Mouse (Mus musculus) right cerebral cortex, adult 2 months (tissue): ENCODE measurements around the gene Kcnj15.
A peak's percentile ranks its signal among the peaks of the same experiment; 100 is the strongest.

Experiments
- DNase-seq, 2 experiments: peaks; one replicate each; pipeline ENCODE4 v3.0.0; 2021 to 2022; ENCODE audit warnings: low spot score in 2 of 2

The Kcnj15 gene

GRCm38 (mm10) chr16:95257266-95257894 lies at the start of gene Kcnj15:
TSS of gene Kcnj15 (plus strand) at chr16:95257558.
- DNase-seq: no peak

- DNase-seq: no peak
These were observed 49.1 kb upstream of the Kcnj15 start for GRCm38 (mm10) chr16:95208243-95208642.

GRCm38 (mm10) chr16:95209011-95209466 lies 48.3 kb upstream of the Kcnj15 start:
- DNase-seq: no peak

- DNase-seq: no peak
These were observed 42.8 kb upstream of the Kcnj15 start for GRCm38 (mm10) chr16:95214251-95215197.

- DNase-seq: no peak
These were observed 41.6 kb upstream of the Kcnj15 start for GRCm38 (mm10) chr16:95215782-95216181.

DNA sequence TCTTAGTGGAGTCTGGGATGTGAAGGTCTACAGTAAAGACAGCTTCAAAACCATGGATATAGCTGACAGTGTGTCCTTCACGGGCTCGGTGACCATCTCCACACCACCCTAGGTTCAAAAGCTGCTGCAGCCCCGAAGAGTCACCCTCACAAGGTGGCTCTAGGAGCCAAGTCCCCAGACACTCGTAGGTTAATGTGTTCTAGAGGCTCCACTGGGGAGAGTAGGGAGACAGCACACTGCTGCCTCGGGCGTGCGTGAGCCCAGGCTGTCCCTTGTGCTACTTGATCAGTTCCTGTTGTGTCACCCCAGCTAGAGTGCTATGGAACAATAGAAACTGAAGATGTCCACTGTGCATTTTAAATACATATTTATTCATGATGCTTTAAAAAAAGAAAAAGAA lies 41.0 kb upstream of the Kcnj15 start:
- DNase-seq: no peak

DNA sequence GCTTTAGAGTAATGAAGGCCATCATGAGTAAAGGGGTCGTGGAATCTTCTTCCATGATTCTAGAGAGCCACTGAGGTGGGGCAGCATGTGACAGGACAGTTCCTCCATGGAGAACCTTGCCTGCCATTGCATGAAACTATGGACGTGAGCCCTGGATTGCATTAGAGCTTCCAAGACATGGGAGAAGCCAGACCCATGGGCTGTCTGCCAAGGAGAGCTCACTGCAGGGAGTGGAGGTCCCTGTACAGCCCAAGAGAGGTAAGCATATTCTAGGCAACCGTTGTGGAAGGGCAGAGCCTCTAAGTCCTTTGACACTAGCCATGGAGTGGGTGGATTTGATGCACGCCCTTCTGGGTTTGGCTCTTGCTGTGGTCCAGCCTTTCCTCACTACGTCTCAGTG lies 40.5 kb upstream of the Kcnj15 start:
- no peak for DNase-seq

DNA sequence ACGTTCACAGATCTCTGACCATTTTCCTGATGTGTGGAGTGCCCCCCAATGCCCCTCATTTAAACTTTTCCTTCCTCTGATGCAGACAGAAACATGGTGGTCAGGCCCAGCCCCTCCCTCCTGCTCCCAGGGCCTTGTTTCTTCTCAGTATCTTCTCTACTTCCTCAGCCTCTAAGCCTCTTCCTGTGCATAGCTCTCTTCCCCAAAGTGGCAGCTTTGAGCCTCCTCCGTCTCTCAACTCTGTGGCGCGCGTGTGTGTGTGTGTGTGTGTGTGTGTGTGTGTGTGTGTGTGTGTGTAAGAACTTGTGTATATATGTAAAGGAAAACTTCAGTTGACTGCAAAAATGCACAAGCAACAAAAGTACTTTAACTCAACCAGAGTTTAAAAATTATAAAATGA lies 38.6 kb upstream of the Kcnj15 start:
- DNase-seq: no peak

DNA sequence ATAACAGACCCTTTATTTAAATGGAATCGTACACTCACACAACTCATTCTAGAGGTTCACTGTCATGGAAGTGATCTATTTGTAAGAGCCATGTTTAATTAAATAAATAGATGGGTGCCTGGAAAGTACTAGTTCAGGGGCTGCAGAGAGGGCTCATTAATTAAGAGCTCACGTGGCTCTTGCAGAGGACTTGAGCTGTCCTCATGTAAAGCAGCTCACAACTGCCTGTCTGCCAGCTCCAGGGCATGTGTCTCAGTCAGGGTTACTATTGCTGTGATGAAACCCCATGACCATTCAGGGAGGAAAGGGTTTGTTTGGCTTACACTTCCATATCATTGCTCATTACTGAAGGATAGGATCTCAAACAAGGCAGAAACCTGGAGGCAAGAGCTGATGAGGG lies 37.9 kb upstream of the Kcnj15 start:
- no peak for DNase-seq

DNA sequence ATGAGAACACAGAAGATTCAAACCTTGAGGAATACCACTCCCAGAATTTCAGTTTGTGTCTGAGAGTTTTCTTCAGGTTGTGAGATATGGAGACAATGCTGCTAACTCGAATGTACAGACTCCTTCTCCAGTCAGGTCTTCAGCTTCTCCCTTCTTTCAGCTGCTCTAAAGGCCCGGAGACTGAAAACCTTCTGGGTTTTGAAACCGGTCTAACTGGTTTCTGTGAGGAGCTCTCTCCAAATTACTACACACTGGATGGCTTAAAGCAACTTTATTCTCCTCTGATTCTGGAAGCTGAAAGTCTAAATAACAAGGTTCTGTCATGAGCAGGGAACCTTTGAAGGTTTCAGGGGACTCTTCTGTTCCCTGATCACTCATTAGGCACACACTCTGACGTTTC lies 36.3 kb upstream of the Kcnj15 start:
- no peak for DNase-seq

DNA sequence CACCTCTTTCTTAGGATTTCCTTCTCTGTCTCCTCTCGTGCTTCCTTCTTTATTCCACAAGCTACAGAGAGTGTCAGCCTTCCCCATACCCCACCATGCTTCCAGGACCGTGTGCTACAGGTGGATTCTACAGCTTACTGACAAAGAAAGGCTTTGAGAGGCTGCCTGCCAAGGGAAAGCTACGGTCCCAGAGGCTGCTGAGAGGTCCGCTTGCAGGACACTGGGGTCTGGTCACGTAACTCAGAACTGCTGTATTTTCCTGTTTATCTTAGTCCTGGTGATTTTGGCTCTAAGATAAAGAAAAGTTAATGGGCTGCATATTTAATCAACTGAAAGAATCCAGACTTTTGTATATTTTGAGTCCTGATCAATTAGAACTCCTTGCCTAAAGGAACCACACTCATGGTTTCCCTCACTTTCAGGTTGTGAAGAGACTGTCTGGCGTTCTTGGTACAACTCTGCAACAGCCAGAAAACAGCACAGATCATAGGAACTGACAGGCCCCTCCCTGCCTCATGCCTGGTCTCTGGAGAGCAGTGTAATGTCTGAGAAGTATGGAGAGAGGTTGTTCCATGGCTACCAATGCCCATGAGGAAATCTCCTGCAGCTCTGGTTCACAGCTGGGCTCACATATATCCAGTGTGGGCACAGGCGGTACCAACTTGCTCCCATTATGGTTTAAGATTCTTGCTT lies 35.2 kb upstream of the Kcnj15 start:
- no peak for DNase-seq

DNA sequence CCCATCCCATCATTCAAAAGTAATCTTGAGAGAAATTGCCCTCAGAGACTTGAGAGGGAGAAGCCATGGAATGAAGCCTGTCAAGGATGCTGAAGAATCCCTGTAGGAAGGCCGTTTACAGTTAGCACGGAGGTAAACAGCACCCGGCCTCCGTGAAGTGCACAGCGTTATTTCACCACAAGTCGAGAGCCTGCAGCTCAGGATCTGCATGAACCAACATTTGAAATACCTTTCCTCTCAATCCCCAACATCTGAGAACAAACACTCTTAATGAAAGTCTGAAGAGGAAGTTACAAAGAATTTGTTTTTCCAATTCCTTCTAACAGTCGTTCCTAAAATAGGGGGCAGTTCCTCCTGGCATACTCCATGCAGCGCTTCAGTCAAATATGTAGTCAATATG lies 33.9 kb upstream of the Kcnj15 start:
- DNase-seq: no peak

DNA sequence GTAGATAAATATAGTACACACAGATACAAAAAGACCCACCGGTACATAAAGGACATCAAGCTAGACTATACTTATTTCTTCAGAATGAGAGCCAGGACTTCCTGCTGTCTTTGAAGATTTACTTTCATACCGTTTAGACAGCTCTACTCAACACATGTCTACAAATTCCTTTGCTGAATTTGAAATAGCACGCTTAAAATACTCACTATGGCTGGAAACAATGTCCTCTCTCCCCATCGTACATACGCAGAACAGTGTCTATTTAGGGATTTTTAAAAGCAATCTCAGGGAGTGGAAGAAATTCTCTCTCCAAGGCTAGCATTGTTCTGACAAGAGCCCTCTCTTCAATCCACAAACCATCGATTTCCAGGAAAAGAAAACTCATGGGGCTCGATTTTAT lies 32.1 kb upstream of the Kcnj15 start:
- DNase-seq: no peak

DNA sequence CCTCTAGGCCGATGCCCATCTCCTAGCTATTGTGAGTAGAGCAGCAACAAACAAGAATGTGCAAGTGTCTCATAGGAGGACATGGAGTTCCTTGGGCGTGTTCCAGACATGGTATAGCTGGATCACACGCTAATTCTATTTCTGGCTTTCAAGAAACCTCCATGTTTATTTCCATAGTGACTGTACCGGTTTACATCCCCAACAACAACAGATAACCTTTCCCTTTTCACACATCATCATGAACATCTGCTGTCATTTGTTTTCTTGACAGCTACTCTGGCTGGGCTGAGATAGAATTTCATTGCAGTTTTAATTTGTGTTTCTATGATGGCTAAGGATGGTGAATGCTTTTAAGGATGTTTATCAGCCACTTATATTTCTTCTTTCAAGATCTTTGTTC lies 25.6 kb upstream of the Kcnj15 start:
- DNase-seq: no peak

GRCm38 (mm10) chr16:95234891-95235548 lies 22.3 kb upstream of the Kcnj15 start:
- DNase-seq: no peak

- no peak for DNase-seq
These were observed 18.0 kb upstream of the Kcnj15 start for GRCm38 (mm10) chr16:95239209-95239925.

DNA sequence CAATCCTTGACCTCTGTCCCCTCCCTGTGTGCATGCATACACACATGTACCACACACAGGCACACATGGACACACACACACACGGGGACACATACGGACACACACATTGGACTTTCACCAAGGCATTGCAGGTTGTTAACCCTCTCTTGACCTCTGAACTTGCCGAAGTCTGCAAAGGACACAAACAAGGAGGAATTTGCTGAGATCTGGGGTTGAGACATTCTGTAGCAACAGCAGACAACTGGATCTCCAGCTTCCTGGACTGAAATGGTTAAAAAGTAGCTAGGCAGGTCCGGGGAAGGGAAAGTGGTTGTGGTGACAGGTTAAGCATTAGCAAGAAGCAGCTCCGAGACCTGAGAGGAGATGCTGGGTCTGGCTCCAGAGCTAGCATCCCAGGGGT lies 16.7 kb upstream of the Kcnj15 start:
- DNase-seq: no peak

DNA sequence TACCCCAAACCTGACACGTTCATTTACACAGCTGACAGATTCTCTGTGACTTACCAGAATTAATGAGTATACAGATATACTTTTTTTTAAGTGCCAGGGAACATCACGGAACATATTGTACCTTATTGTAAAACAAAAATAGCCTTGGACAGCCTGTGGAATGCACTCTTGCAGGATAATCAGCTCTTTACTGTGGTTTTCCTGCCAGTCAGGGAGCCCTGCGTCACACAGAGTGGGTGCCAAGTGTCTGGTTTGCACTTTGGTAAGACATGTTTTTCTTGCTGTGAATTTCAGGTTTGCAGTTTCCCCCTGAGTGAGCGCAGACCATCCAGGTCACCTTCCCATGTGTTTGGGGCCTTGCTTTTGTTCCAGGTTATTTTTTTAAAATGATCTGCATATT lies 15.8 kb upstream of the Kcnj15 start:
- peak; percentile 31 to 43 for DNase-seq

- DNase-seq: no peak
These were observed 15.2 kb upstream of the Kcnj15 start for GRCm38 (mm10) chr16:95242114-95242513.

GRCm38 (mm10) chr16:95243401-95243800 lies 14.0 kb upstream of the Kcnj15 start:
- DNase-seq: no peak

GRCm38 (mm10) chr16:95244626-95245303 lies 12.6 kb upstream of the Kcnj15 start:
- DNase-seq: no peak
